Mouse (Mus musculus) liver, embryonic 13.5 days (tissue): Measurements from ENCODE around the gene Slc25a38. TPM values are rescaled to one million over a fixed set of nuclear protein-coding genes. Genes with fewer than 3 reads are reported as not detected.

ENCODE experiments used
- ATAC-seq: fragments of 200-750 bp; cut with Nextera tagmentation; 2 replicates; pipeline ENCODE4 v1.8.0; 2017; ENCODE audit warnings: low read depth, mild to moderate bottlenecking, moderate number of reproducible peaks, moderate library complexity
- DNase-seq: peaks from one replicate; pipeline ENCODE4 v3.0.0; 2022
- H3K27ac ChIP-seq: fragments of 300-500 bp; sonication (generic); 2 replicates; pipeline ENCODE4 v1.5.1; 2015; ENCODE audit warnings: moderate library complexity, mild to moderate bottlenecking, inconsistent platforms
- H3K27me3 ChIP-seq: fragments of 300-500 bp; sonication (generic); 2 replicates; pipeline ENCODE4 v1.6.1; 2015; ENCODE audit warnings: mild to moderate bottlenecking, inconsistent platforms
- H3K36me3 ChIP-seq: fragments of 300-500 bp; sonication (generic); 2 replicates; pipeline ENCODE4 v1.6.1; 2015; ENCODE audit warnings: mild to moderate bottlenecking, inconsistent platforms
- H3K4me1 ChIP-seq: fragments of 300-500 bp; sonication (generic); replicated peaks from 2 replicates; pipeline ENCODE4 v1.6.1; 2015; ENCODE audit warnings: inconsistent platforms
- H3K4me2 ChIP-seq: fragments of 300-500 bp; sonication (generic); 2 replicates; pipeline ENCODE4 v1.6.1; 2015; ENCODE audit warnings: inconsistent platforms, mild to moderate bottlenecking, moderate library complexity
- H3K4me3 ChIP-seq: fragments of 300-500 bp; sonication (generic); replicated peaks from 2 replicates; pipeline ENCODE4 v1.5.1; 2015; ENCODE audit warnings: mild to moderate bottlenecking, inconsistent platforms
- H3K9ac ChIP-seq: fragments of 300-500 bp; sonication (generic); 2 replicates; pipeline ENCODE4 v1.6.1; 2015; ENCODE audit warnings: mild to moderate bottlenecking, inconsistent platforms
- H3K9me3 ChIP-seq: fragments of 300-500 bp; sonication (generic); replicated peaks from 2 replicates; pipeline ENCODE4 v1.6.1; 2016; ENCODE audit warnings: inconsistent platforms
- WGBS: fragments of 180-500 bp; shearing (Covaris S2); methylation state at CpG from one replicate; pipeline ENCODE4 v1.1.7; 2015; ENCODE audit not compliant: insufficient replicate concordance; 5-methylcytosine and 5-hydroxymethylcytosine counted together
- polyA plus RNA-seq: library from polyadenylated mRNA; unstranded; fragments of >200 nt; fragmentation: Nextera tagmentation; extraction: Ambion mirVana; gene quantifications from 2 replicates; pipeline ENCODE4 v1.2.1, GENCODE M21; 2015

The Slc25a38 gene
- polyA plus RNA-seq, 1 experiment from 2014 or later, result 137 TPM

DNA sequence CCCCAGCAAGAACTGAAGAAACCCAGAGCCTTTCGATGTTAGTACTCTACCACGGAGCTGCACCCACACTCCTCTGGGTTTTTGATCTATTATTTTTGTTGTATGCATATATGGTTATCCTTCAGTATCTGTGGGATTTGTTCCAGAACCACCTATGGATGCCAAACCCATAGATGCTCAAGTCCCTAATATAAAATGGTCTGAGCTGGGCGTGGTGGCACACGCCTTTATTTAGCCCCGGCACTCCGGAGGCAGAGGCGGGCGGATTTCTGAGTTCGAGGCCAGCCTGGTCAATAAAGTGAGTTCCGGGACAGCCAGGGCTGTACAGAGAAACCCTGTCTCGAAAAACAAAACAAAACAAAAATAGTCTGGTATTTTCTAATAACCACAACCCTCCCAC lies 16.7 kb downstream of the Slc25a38 start:
- H3K36me3 ChIP-seq, result peaks cover 71% of the 10 kb centered on the region
- no peaks in the 10 kb centered on the region for H3K27me3 ChIP-seq
- H3K4me1 ChIP-seq, result peaks cover 54% of the 10 kb centered on the region
- DNase-seq (no peak), ATAC-seq (no peak)
- H3K4me3 ChIP-seq, result peak overlapping the region; percentile 88
- no peaks in the 10 kb centered on the region for H3K9me3 ChIP-seq
- peak overlapping the region; percentile 65 for H3K9ac ChIP-seq
- H3K27ac ChIP-seq, result peak overlapping the region; percentile 84
- 31% methylated on average over 11 of the region's 11 CpGs for WGBS
- peak overlapping the region; percentile 90 for H3K4me2 ChIP-seq

DNA sequence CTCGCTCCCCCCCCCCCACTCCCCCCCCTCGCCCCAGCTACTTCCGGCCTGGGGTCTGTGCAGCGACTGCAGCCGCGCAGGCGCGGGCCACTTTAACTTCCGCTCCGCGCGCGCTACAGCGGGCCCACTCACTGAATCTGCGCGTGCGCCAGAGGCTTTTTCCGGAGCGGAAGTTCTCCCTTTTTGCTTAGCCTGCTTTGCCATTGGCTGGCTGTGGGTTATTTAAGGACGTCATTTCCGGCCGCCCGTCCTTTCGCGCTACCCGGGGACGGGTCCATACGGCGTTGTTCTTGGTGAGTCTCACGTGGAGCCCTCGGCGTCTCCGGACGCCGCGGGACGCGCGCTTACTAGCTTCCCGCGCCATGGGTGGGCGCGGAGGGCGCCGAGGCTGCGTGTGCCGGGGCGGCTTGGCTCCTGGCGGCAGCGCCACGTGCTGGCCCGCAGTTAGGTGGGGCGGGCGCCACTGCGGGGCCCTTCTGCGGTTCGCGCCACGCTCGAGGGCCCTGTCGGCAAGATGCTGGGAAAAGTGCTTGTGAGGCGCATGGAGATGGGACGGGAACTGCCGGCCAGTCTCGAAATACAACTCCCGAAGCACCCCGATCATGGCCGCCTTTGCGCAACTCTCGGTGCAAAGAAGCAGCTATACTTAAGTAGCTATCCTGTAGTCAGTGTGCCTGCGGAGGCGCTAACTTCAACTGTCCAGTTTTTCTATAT lies 17.5 kb downstream of the Slc25a38 start, which contains the start of gene Rpsa:
Gene Rpsa (plus strand): TSS at position 152 of the 714 bp plus-strand sequence.
- H3K9ac ChIP-seq, result peak within 1 kb of the TSS; percentile 96
- ATAC-seq, result peak; percentile 92
- peak within 1 kb of the TSS; percentile 88 for H3K4me3 ChIP-seq
- no peaks in the 10 kb centered on the region for H3K27me3 ChIP-seq
- peak; percentile 95 for DNase-seq
- H3K4me1 ChIP-seq, result peaks cover 54% of the 10 kb centered on the region
- H3K27ac ChIP-seq, result peak within 1 kb of the TSS; percentile 90
- peak within 1 kb of the TSS; percentile 90 for H3K4me2 ChIP-seq
- no peaks in the 10 kb centered on the region for H3K9me3 ChIP-seq
- under 1% methylated on average over 70 of the region's 72 CpGs for WGBS
- peaks cover 71% of the 10 kb centered on the region for H3K36me3 ChIP-seq

DNA sequence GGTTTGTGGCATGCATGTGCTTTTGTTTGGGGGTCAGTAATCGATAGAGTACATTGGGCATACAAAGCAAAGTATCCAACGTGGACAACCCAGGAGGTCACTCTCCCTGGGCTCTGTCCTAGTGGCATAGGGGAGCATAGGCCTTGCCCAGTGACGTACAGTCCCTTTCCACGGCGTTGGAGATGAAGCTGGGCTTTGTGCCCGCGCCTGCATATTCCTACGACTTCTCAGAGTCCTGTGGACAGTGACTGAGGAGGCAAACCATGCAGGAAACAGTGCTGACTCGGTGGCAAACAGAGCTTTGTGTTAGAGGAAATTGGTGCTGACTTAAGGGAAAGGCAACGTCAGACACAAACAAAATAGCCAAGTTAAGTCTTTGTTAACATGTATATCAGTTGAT lies 19.1 kb downstream of the Slc25a38 start:
- Histone ChIP-seq H3K27me3 (no peaks in the 10 kb centered on the region), H3K9ac (peak overlapping the region; percentile 96), H3K4me3 (peak overlapping the region; percentile 88), H3K9me3 (no peaks in the 10 kb centered on the region), H3K36me3 (peaks cover 58% of the 10 kb centered on the region), H3K4me1 (peaks cover 62% of the 10 kb centered on the region), H3K27ac (peak overlapping the region; percentile 90), H3K4me2 (peak overlapping the region; percentile 90)
- 23% methylated on average over 10 of the region's 10 CpGs for WGBS
- no peak for DNase-seq
- ATAC-seq, result no peak

DNA sequence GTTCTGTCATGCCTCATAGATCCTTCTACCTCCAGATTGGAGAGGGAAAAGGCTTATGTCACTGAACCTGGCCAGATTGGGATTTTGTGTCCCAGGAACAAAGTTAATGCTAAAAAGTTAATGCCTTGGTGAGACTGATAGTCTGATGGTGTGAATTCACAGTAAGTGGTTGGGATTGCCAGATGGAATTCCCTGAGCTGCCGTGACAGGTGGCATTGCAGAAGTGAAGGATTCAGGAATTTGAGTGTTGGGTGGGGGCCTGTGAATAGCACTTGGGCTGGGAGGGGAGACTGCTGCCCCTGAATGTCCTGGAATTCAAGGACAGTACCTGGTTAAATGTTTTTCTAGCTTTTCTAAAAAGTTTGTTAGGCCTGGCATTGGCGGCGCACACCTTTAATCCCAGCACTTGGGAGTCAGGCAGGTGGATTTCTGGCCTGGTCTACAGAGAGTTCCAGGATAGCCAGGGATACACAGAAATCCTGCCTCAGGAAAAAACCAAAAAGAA lies 21.7 kb downstream of the Slc25a38 start:
- Histone ChIP-seq H3K4me2 (no peak overlapping the region), H3K4me3 (no peak overlapping the region), H3K9me3 (no peaks in the 10 kb centered on the region), H3K27me3 (no peaks in the 10 kb centered on the region), H3K36me3 (peaks cover 48% of the 10 kb centered on the region), H3K4me1 (peaks cover 47% of the 10 kb centered on the region), H3K27ac (peak overlapping the region; percentile 61), H3K9ac (no peak overlapping the region)
- ATAC-seq (no peak), DNase-seq (no peak)
- 89% methylated on average over 3 of the region's 3 CpGs for WGBS

DNA sequence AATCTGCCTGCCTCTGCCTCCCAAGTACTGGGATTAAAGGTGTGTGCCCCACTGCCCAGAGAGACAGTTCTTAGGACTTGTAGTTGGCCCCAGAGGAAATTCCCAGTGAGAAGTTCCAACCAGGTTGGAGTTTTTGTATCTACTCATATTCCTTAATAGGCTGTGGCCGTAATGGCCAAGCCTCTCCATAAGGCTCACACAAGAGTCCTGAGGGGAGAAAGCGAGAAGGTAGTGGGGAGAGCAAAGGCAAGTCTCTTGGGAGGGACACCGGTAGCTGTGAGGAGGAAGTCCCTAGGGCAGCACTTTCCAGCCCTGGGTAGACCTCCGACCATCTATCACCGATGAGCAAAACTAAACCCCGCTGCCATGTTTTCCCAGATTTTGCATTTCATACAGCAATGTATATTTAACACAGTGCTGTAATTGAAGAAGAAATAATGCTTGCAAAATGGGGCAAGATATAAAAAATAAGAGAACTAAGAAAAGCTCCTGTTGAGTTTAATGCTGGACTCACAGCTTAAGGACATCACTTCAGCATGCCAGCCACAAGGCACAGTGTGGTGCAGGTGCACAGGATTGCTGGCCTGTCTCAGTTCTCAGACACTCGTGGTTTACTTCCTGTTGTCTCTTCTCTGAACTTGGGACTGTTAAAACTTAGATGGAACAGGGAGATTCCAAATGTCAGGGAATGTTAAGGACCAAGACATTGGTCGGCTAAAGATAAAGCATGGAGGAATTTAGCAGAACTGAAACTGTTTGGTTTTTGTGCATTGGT lies 23.0 kb downstream of the Slc25a38 start:
- Histone ChIP-seq H3K9me3 (no peaks in the 10 kb centered on the region), H3K4me2 (no peak overlapping the region), H3K4me1 (peaks cover 43% of the 10 kb centered on the region), H3K36me3 (peaks cover 48% of the 10 kb centered on the region), H3K9ac (no peak overlapping the region), H3K27ac (peak overlapping the region; percentile 61), H3K4me3 (no peak overlapping the region), H3K27me3 (no peaks in the 10 kb centered on the region)
- no peak for DNase-seq
- peak; percentile 45 for ATAC-seq
- 19% methylated on average over 8 of the region's 8 CpGs for WGBS

DNA sequence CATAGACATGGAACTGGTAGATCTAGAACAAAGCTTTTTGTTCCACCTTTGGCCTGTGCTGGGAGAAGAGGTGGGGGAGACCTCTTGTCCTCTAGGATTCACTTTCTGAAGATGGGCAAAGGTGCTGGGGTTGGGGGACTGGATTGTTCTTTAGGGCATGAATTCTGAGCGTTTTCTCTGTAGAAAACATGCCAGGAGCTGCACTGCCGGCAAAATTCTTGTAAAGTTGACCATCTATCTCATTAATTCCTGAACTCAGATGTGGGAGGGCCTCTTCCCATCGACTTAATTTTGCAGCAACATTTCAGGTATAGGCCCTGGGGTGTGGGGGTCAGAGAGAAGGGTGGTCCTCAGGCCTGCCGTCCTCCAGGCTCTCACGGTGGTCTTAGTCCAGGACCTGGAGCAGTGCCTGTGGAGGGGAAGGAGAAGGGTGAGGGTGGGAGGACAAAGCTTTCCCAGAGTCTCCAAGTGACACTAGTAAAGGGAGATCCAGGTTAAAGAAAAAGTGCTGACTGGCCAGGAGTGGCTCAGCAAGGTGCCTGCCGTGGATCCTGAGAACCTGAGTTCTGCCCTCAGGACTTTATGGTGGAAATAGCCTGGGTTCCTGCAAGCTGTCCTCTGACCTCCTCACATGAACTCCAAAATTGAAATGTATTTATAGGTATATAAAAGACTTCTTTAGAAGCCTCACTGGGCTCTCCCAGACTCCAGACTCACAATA lies 23.7 kb downstream of the Slc25a38 start:
- Histone ChIP-seq H3K9ac (peak overlapping the region; percentile 8; the same call in 1 of the 2 replicates), H3K4me2 (no peak overlapping the region), H3K9me3 (no peaks in the 10 kb centered on the region), H3K36me3 (peaks cover 42% of the 10 kb centered on the region), H3K27me3 (no peaks in the 10 kb centered on the region), H3K4me1 (peaks cover 35% of the 10 kb centered on the region), H3K4me3 (no peak overlapping the region), H3K27ac (peak overlapping the region; percentile 61; the same call in 1 of the 2 replicates)
- no peak for DNase-seq
- WGBS, result 41% methylated on average over 6 of the region's 6 CpGs
- no peak for ATAC-seq

DNA sequence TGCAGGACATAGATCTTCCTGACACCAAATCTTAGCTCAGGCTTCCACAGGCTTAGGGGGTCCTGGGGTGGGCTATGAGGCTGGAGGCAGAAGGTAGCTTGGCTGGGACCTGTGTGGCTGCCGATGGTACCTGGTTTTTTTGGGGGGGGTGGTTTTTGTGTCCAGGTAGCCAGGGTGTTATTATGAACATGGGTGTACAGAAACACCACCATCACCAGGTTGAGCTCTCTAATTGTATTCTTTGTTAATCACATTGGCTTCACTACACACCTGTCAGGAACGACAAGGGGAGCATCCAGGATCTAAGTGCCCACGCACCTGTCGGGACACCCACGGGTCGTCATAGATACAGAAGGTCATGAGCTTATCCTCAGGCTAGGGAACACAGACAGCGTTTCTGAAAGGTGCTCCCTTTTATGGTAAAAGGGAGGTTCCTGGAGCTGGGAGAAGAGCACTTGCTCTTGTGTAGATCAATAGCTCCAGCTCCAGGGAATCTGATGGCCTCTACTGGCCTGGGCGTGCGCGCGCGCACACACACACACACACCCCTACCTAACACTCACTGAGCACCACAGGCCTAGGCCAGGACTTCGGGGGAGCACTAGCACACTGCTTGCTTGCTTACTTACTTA lies 24.5 kb downstream of the Slc25a38 start:
- H3K27me3 ChIP-seq, result no peaks in the 10 kb centered on the region
- DNase-seq (no peak), ATAC-seq (no peak)
- H3K4me1 ChIP-seq, result peaks cover 28% of the 10 kb centered on the region
- no peak overlapping the region for H3K4me3 ChIP-seq
- 73% methylated on average over 13 of the region's 13 CpGs for WGBS
- peaks cover 34% of the 10 kb centered on the region for H3K36me3 ChIP-seq
- H3K27ac ChIP-seq, result no peak overlapping the region
- no peak overlapping the region for H3K9ac ChIP-seq
- H3K9me3 ChIP-seq, result no peaks in the 10 kb centered on the region
- no peak overlapping the region for H3K4me2 ChIP-seq

DNA sequence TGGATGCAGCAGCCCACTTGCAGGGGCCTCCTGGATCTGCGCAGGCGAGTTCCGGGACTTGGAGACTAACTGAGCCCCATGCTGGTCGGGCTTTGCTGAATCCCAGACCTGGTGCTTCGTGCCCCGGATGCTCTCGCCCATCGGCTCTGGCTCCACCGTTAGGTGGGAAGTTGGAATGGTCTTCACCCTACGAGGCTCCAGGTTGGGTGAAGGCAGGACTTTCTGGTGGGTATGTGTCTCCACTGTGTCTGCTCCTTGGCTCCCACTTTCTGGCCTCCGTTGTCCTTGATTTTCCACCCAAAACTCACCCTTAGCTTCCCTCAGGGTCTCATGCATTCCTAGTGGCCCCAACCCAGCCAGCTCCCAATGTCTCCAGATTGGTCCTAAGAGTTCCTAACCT lies 25.3 kb downstream of the Slc25a38 start:
- Histone ChIP-seq H3K27me3 (no peaks in the 10 kb centered on the region), H3K4me1 (peaks cover 21% of the 10 kb centered on the region), H3K27ac (peak overlapping the region; percentile 29; the same call in 1 of the 2 replicates), H3K9me3 (no peaks in the 10 kb centered on the region), H3K9ac (no peak overlapping the region), H3K4me3 (no peak overlapping the region), H3K36me3 (peaks cover 26% of the 10 kb centered on the region), H3K4me2 (no peak overlapping the region)
- WGBS, result 87% methylated on average over 11 of the region's 11 CpGs
- no peak for ATAC-seq
- no peak for DNase-seq

DNA sequence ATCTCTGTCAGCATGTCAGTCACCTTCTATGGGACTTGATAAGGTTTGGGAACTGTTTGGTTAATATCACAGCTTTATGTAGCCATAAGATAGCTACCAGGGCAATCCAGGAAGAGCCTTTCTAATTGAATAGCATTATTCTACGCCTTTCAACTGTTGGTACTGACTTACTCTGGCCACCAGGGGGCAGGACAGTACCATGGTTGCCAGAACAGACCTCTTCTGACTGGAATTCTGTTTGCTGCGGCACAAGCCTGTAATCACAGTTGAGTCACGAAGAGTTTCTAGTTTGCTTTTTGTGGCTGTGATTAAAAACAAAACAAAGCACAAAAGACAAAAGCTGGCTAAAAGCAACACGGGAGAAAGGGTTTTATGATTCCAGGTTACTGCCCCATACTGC lies 30.5 kb downstream of the Slc25a38 start:
- peak; percentile 57 for DNase-seq
- Histone ChIP-seq H3K9me3 (no peaks in the 10 kb centered on the region), H3K27me3 (peaks cover 3% of the 10 kb centered on the region), H3K4me3 (no peak overlapping the region), H3K4me2 (no peak overlapping the region), H3K4me1 (no peaks in the 10 kb centered on the region), H3K36me3 (no peaks in the 10 kb centered on the region), H3K9ac (no peak overlapping the region), H3K27ac (no peak overlapping the region)
- peak; percentile 55; the same call in 1 of the 2 replicates for ATAC-seq
- 10% methylated on average over 4 of the region's 4 CpGs for WGBS

DNA sequence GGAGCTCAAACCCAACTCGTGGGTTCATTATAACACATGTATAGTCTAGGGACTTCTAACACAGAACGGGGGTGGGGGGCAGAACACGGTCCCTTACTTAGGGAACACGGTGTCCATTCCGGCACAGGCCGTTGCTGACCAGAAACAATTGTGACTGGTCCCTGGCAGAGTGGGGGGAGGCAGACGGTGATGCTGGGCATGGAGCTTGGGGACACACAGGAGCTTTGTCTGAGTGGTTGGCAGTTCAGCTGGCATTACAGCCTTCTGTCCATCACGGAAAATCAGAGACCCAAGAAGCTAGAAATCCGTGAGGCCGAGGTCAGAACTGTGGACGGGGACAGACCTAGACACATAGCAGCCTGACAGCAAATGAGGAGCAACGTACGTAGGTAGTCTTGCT lies 34.3 kb downstream of the Slc25a38 start:
- H3K4me2 ChIP-seq, result no peak overlapping the region
- 74% methylated on average over 13 of the region's 13 CpGs for WGBS
- ATAC-seq, result no peak
- no peaks in the 10 kb centered on the region for H3K4me1 ChIP-seq
- H3K9me3 ChIP-seq, result no peaks in the 10 kb centered on the region
- H3K27me3 ChIP-seq, result peaks cover 6% of the 10 kb centered on the region
- no peak overlapping the region for H3K27ac ChIP-seq
- no peak overlapping the region for H3K4me3 ChIP-seq
- H3K36me3 ChIP-seq, result no peaks in the 10 kb centered on the region
- DNase-seq, result no peak
- H3K9ac ChIP-seq, result no peak overlapping the region
